Mouse (Mus musculus) heart, adult 9 months (tissue): ENCODE measurements around the gene Polr3a.
"Not testable (repeated sequence)": the region's sequence is repeated elsewhere in the genome, so short reads cannot be mapped to it uniquely, and the experiment has no call there.

ENCODE experiments used
- DNase-seq, 2 experiments: peaks; one replicate each; pipeline ENCODE4 v3.0.0; 2022; ENCODE audit warnings: low spot score in 2 of 2

Gene Polr3a

GRCm38 (mm10) chr14:24493256-24493655 is 6.4 kb upstream of the Polr3a start:
- DNase-seq: no peak

DNA sequence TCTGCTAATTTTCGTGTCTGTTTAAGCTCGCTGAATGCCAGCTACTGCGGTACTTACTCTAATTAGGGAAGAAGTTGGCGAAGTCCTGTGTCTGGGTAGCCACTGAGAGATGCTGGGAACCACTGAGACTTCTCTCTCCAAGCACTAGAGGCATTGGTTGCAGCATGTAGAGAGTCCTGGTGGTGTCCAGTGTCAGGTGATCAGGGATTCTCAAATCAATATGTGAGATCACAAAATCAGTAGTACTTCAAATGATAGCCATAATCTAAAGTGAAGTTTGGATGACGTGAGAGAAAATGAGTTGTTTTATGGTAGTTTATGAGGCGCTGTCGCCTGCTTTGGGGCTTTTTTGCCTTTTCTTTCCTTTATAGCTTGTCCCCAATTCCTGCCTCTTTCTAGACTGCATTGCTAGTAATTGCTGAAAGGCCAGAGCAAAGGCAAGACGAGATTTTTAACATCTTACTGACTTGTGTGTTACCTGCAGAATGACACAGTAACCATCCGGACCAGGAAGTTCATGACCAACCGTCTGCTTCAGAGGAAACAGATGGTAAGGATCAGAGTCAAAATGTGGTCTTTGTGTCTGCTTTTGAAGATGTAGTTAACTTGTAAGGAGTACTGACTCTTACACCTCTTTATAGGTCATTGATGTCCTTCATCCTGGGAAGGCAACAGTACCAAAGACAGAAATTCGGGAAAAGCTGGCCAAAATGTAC is 4.6 kb upstream of the Polr3a start:
- no peak for DNase-seq

- peak; percentile 93 to 96 for DNase-seq
Observed at GRCm38 (mm10) chr14:24490468-24491265, 3.8 kb upstream of the Polr3a start.

DNA sequence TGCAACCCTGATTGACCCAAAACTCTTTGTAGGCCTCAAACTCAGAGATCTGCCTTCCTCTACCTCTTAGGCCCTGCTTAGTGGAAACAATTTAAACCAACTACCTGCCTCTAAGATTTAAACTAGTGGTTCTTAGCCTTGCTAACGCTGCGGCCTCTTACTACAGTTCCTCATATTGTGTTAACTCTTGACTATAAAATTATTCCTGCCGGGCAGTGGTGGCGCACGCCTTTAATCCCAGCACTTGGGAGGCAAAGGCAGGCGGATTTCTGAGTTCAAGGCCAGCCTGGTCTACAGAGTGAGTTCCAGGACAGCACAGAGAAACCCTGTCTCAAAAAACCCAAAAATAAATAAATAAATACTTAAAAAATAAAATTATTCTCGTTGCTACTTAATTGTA is 2.9 kb upstream of the Polr3a start:
- DNase-seq: not testable (repeated sequence)

- no peak for DNase-seq
Observed at GRCm38 (mm10) chr14:24486241-24486767, 554 bp downstream of the Polr3a start.

- DNase-seq: no peak
Observed at GRCm38 (mm10) chr14:24468806-24469205, 18.1 kb downstream of the Polr3a start.

- DNase-seq: no peak
Observed at GRCm38 (mm10) chr14:24458191-24458590, 28.7 kb downstream of the Polr3a start.

DNA sequence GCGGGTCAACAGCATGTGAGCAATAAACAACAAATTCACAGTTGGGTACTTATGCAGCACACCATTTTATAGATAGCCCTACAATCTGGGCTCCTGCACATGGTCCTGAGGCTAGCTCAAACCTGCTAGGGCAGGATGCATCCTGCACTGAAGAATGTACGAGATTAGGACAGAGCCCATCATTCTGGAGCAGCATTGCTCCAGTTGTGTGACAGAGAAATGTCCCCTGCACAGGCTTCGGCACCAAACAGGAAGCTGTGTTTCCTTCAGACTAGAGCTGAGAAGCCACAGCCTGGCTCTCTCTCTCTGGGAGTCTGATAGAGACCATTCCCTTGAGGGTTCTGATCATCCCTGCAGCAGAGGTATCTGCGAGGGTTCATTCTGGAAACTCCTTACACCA is 43.3 kb downstream of the Polr3a start:
- DNase-seq: not testable (repeated sequence)
